Mouse (Mus musculus) erythroid progenitor cell, adult 5-6 weeks (primary cell): ENCODE measurements around the gene Tbx18. TPM values are rescaled to one million over a fixed set of nuclear protein-coding genes. Genes with fewer than 3 reads are reported as not detected.

ENCODE experiments used
- ATAC-seq: replicated peaks from 2 replicates; pipeline ENCODE4 v1.8.0; 2016; ENCODE audit warnings: moderate number of reproducible peaks, mild to moderate bottlenecking, moderate TSS enrichment, inconsistent platforms; ENCODE audit not compliant: poor library complexity, low FRiP score, severe bottlenecking
- total RNA-seq, 2 experiments: library from RNA; stranded (forward) in 1 of 2; stranded (reverse) in 1 of 2; fragments of 150-400 nt in 1 of 2; fragments of 186-747, 209-891 nt in 1 of 2; gene quantifications; 2 replicates each; pipeline versions ENCODE4 v1.2.3 to v1.2.4; 2015 to 2017; ENCODE audit warnings: low replicate concordance in 2 of 2

Gene Tbx18
- total RNA-seq, 2 experiments from 2014 or later: not detected

DNA sequence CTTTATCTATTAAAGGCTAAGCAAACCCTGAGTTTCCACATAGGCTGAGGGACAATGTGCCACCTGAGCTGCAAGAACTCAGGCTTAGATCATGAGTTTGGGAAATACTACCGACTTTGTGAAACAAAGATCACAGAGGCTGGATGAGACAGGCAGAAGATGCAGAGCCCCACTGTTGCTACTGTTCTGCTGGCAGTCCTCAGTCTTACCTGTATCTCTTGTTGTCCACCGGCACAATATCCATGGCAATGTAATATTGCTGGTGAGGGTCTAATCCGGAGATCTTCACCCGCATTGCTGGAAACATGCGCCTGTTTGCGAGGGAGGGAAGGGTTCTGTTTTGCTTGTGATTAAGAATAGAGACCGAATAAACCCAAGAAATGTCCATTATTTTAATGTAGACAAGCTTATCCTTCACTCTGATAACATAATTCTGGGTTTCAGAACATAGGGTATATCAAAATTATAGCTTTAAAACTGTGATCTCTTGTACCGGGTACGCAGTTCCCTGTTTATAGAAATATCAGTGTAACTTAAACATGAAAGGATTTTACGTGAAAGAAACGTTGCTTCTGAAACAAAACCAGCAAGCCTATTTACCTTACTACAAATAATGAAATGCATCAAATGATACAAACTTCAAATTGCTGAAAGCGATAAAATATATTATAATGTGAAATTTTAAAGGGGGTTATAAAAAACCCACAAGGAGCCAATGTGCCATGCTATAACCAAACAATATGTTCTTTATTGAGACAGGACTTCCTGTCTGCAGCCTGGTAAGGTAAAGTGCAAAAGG lies 3.7 kb downstream of the Tbx18 start:
- ATAC-seq: no peak

DNA sequence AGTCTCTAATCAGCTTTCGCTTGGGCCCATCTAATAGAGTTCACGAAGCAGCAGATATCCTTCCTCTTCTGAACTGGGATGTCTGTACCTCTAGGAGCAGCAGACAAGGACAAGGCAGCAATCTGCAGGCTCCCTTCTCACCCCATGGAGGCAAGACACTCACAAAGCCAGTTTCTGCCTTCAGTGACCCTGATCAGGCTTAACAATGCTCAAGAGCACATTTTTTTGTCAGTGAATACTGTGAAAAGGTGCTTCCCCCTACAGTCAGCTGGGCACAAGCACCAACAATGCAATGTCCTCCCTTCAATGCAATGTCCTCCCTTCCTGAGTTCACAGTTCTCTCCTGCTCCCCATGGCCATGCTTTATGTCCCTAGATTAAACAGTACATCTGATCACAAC lies 9.3 kb downstream of the Tbx18 start:
- no peak for ATAC-seq

GRCm38 (mm10) chr9:87710360-87710759 lies 20.7 kb downstream of the Tbx18 start:
- no peak for ATAC-seq

GRCm38 (mm10) chr9:87708151-87708550 lies 22.9 kb downstream of the Tbx18 start:
- no peak; the same call in 1 of the 2 replicates for ATAC-seq

- no peak for ATAC-seq
These were observed 28.8 kb downstream of the Tbx18 start for GRCm38 (mm10) chr9:87702267-87702666.

GRCm38 (mm10) chr9:87686981-87687380 lies 44.1 kb downstream of the Tbx18 start:
- ATAC-seq: no peak

DNA sequence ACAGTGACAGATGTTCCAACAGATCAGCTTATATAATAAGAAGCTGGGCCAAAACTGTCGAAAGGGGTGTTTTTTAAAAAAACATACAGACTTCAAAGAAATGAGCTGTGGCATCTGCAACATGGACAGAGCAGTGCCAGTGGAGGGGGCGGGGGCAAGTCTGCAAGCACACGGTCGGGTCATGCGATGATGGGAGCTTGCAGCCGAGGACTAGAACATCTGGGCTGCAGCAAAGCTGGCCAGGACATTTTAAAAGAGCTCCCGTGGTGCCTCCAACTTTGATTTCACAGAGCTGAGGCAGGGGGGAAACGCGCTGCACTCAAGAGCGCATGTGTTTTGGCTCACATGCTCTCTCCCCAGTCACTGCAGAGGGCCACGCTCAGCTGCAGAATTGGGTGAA lies 48.8 kb downstream of the Tbx18 start:
- ATAC-seq: no peak
